Mouse (Mus musculus) ES-E14 (cell line): ENCODE measurements around the gene Rps10. TPM values are rescaled to one million over a fixed set of nuclear protein-coding genes. Genes with fewer than 3 reads are reported as not detected.
"Not testable (repeated sequence)": the region's sequence is repeated elsewhere in the genome, so short reads cannot be mapped to it uniquely, and the experiment has no call there.

ENCODE experiments used
- DNase-seq: peaks from one replicate; pipeline ENCODE4 v3.0.0-alpha.2; 2013; ENCODE audit warnings: low read depth, low spot score
- H3K27ac ChIP-seq: 2 replicates; pipeline ENCODE4 v1.5.1; 2012; ENCODE audit warnings: low read depth, mild to moderate bottlenecking, low read length, moderate library complexity, mixed read lengths; ENCODE audit not compliant: poor library complexity, insufficient read depth, severe bottlenecking
- H3K36me3 ChIP-seq: 2 replicates; pipeline ENCODE4 v1.6.1; 2012; ENCODE audit warnings: mild to moderate bottlenecking, low read length, moderate library complexity, mixed read lengths; ENCODE audit not compliant: control insufficient read depth, poor library complexity, insufficient read depth, severe bottlenecking
- H3K4me1 ChIP-seq, 2 experiments: fragments of 150-350 bp in 1 of 2; sonication (generic) in 1 of 2; 2 replicates each; pipeline ENCODE4 v1.6.1; 2012; ENCODE audit warnings: low read length in 2 of 2, mild to moderate bottlenecking in 1 of 2, mixed read lengths in 1 of 2; ENCODE audit not compliant: control insufficient read depth in 2 of 2, insufficient read depth in 2 of 2, poor library complexity in 1 of 2
- H3K4me3 ChIP-seq, 2 experiments: fragments of 150-350 bp in 1 of 2; sonication (generic) in 1 of 2; 2 replicates each; pipeline ENCODE4 v1.5.1; 2012; ENCODE audit warnings: low read length in 2 of 2, low read depth in 1 of 2, mild to moderate bottlenecking in 1 of 2, mixed read lengths in 1 of 2; ENCODE audit not compliant: insufficient read depth in 1 of 2, poor library complexity in 1 of 2, severe bottlenecking in 1 of 2
- H3K9ac ChIP-seq: 2 replicates; pipeline ENCODE4 v1.6.1; 2012; ENCODE audit warnings: low read depth, mild to moderate bottlenecking, low read length, mixed read lengths; ENCODE audit not compliant: poor library complexity, insufficient read depth, severe bottlenecking
- H3K9me3 ChIP-seq: fragments of 150-350 bp; sonication (generic); 2 replicates; pipeline ENCODE4 v1.6.1; 2012; ENCODE audit warnings: low read depth, mild to moderate bottlenecking, low read length; ENCODE audit not compliant: control insufficient read depth, insufficient read depth
- CHD2 ChIP-seq: IDR thresholded peaks from 2 replicates; pipeline ENCODE4 v1.6.1; 2014; ENCODE audit warnings: mild to moderate bottlenecking, low read depth, low read length, inconsistent platforms
- HCFC1 ChIP-seq: IDR thresholded peaks from 2 replicates; pipeline ENCODE4 v1.6.1; 2012; ENCODE audit warnings: low read length, inconsistent platforms, borderline replicate concordance; ENCODE audit not compliant: insufficient read depth
- MAFK ChIP-seq: IDR thresholded peaks from 2 replicates; pipeline ENCODE4 v1.6.1; 2014; ENCODE audit warnings: mild to moderate bottlenecking, low read depth, low read length, inconsistent platforms; ENCODE audit not compliant: insufficient read depth
- ZC3H11A ChIP-seq: IDR thresholded peaks from 2 replicates; pipeline ENCODE4 v1.6.1; 2012; ENCODE audit warnings: low read depth, mild to moderate bottlenecking, inconsistent platforms, low read length, borderline replicate concordance
- ZNF384 ChIP-seq: IDR thresholded peaks from 2 replicates; pipeline ENCODE4 v1.6.1; 2012; ENCODE audit warnings: low read depth, low read length, inconsistent platforms
- in situ Hi-C, 2 experiments: fragments of 600-800 bp; cut with MboI; formaldehyde crosslinking; loops; one replicate each; pipeline ENCODE4 v1.15.1; 2025; ENCODE audit warnings: low sequenced_read_pairs in 2 of 2, inconsistent platforms in 1 of 2; ENCODE audit not compliant: unreplicated experiment in 2 of 2
- total RNA-seq: library from RNA; depleted of rRNA; stranded (reverse); fragments of 300-350 nt; gene quantifications from 2 replicates; pipeline ENCODE4 v1.2.3, GENCODE M21; 2012

The Rps10 gene
- total RNA-seq, 1 experiment: 1,842 TPM

DNA sequence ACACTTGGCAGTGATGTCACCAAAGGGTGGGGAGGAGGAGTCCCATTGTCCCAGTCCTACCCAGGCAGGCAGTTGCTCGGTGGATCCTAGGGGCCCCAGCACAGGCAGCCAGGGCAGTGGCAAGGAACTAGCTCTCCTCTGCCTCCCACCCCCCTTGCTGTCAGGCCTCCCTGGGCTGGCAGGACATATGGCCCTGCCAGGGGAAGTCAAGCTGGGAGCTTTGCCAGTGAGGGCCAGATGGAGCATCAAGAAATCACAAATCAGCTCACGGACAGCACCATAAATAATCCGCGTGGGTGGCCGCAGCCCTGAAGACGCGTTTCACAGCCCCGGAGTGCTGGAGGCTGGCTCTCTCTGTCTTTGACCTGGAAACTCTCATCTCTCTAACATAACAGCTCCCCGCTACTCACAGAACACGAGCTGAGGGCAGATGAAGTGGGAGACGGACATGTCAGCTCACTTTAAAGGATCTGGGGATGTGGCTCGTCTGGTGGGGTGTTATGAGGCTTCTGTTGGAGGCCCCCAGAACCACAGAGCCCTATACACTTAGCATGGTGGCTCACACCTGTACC is 6.1 kb upstream of the Rps10 start:
- TF ChIP-seq HCFC1 (no peak), MAFK (no peak), ZNF384 (no peak), CHD2 (no peak), ZC3H11A (no peak)
- DNase-seq: no peak
- H3K27ac ChIP-seq: no peak overlapping the region

DNA sequence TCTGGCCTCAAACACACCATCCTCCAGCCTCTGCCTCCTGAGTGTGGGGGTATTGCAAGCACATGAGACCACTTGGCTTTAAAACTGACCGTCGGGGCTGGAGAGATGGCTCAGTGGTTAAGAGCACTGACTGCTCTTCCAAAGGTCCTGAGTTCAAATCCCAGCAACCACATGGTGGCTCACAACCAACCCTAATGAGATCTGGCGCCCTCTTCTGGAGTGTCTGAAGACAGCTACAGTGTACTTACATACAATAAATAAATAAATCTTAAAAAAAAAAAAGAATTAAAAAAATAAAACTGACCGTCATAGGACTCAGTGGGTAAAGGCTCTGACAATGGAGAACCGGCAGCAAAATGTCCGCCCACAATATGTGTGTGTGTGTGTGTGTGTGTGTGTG is 3.4 kb upstream of the Rps10 start:
- H3K9me3 ChIP-seq, in situ Hi-C loops, H3K4me3 ChIP-seq, H3K27ac ChIP-seq, DNase-seq, H3K36me3 ChIP-seq, H3K9ac ChIP-seq: not testable (repeated sequence)
- H3K4me1 ChIP-seq: peaks cover 0 to 13% of the 10 kb centered on the region in 2 experiments; a peak in 3 of 4 replicates

More for the DNA sequence above, 6.1 kb upstream of the Rps10 start:
- no peak overlapping the region for H3K4me3 ChIP-seq
- no peak overlapping the region for H3K9ac ChIP-seq
- H3K9me3 ChIP-seq: no peaks in the 10 kb centered on the region
- H3K4me1 ChIP-seq: peaks cover 2 to 11% of the 10 kb centered on the region in 2 experiments; a peak in 1 of 4 replicates
- no peaks in the 10 kb centered on the region for H3K36me3 ChIP-seq
- in situ Hi-C loops: no loop called here

DNA sequence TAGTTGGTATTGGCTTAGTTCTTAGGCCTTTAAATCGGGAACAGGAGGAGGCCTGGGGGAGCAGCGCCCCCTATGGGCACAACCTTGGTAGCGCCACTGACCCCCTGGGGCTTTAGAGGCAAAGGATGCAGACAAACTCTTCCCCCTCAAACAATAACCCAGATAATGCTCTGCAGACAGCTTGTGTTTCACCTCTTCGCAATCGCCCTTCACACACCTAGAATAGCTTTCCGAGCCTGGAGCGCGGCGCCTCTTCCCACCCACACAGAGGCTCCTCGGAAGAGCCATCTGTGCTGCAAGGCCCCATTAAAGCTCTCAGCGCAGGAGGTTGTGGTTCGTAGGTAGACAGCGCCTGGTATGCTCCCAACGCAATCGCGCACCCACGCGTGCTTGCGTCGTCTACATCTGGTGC is 2.5 kb upstream of the Rps10 start:
- TF ChIP-seq HCFC1 (0 out of 2 replicates have a peak, but pooled peaks have one; percentile 42), MAFK (no peak)
- no peaks in the 10 kb centered on the region for H3K9me3 ChIP-seq
- peaks cover 10% of the 10 kb centered on the region for H3K36me3 ChIP-seq
- H3K4me1 ChIP-seq: peaks cover 0 to 13% of the 10 kb centered on the region in 2 experiments; a peak in 3 of 4 replicates
- no peak overlapping the region for H3K27ac ChIP-seq
- in situ Hi-C loops: no loop called here
- H3K9ac ChIP-seq: 0 out of 2 replicates have a peak overlapping the region, but pooled peaks have one; percentile 3
- H3K4me3 ChIP-seq: no peak overlapping the region; a peak in 1 of 4 replicates
- no peak for DNase-seq

DNA sequence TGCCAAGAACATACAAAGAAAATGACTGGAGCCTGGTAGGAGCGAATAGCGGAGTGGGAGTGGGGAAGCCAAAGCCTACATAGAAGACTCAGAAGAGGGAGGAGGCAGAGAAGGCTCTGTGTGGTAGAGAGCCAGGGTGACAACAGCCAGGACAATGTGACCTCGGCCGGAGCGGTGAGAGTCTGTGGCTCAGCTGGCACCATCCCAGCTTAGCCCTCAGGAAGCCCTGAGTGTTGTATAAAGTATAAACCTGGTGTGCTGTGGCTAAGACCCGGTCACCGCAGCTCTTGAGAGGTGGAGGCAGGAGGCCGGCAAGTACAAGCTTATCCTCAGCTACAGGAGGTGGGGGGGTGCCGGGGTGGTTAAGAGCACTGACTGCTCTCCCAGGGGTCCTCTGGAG is 864 bp upstream of the Rps10 start:
- Histone ChIP-seq H3K27ac (no peak overlapping the region), H3K9ac (no peak overlapping the region)
- in situ Hi-C loops: no loop called here

DNA sequence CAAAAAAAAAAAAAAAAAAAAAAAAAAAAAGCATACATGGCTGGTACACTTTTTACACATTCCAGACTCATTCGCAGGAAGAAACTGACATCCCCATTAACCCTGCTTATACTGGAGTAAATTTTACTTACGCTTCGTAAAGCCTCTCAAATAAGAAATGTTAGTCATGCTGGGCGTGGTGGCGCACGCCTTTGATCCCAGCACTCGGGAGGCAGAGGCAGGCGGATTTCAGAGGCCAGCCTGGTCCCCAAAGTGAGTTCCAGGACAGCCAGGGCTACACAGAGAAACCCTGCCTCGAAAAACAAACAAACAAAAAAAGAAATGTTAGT is 930 bp downstream of the Rps10 start:
- H3K36me3 ChIP-seq: peaks cover 44% of the 10 kb centered on the region
- in situ Hi-C loops, H3K9me3 ChIP-seq, DNase-seq: not testable (repeated sequence)
- H3K9ac ChIP-seq: peak overlapping the region; percentile 22; the same call in 1 of the 2 replicates
- peaks cover 0 to 13% of the 10 kb centered on the region in 2 experiments; a peak in 3 of 4 replicates for H3K4me1 ChIP-seq
- peak overlapping the region; percentile 53 to 97 for H3K4me3 ChIP-seq
- peak overlapping the region; percentile 37; the same call in 1 of the 2 replicates for H3K27ac ChIP-seq
- TF ChIP-seq ZNF384: peak; percentile 96

More for the DNA sequence above, 864 bp upstream of the Rps10 start:
- no peak for DNase-seq
- H3K4me1 ChIP-seq: peaks cover 0 to 11% of the 10 kb centered on the region in 2 experiments; a peak in 3 of 4 replicates
- no peaks in the 10 kb centered on the region for H3K9me3 ChIP-seq
- H3K36me3 ChIP-seq: peaks cover 26% of the 10 kb centered on the region
- no peak for TF ChIP-seq ZC3H11A
- no peak for TF ChIP-seq MAFK
- TF ChIP-seq ZNF384: no peak
- no peak for TF ChIP-seq HCFC1
- TF ChIP-seq CHD2: no peak
- no peak overlapping the region for H3K4me3 ChIP-seq
